Mouse (Mus musculus) liver, adult 2 months (tissue): ENCODE measurements around the gene Lgals2.

Experiments
- CTCF ChIP-seq: fragments of 200-500 bp; IDR thresholded peaks from 2 replicates; pipeline ENCODE4 v1.5.1; 2011; ENCODE audit warnings: low read depth, low read length, control low read depth
- POLR2A ChIP-seq: fragments of 200-500 bp; IDR thresholded peaks from 2 replicates; pipeline ENCODE4 v1.6.1; 2011; ENCODE audit warnings: low read length, control low read depth; ENCODE audit not compliant: insufficient read depth; ENCODE audit errors: extremely low read depth

GRCm38 (mm10) chr15:78875537-78875936, 20.2 kb upstream of the Lgals2 start:
- TF ChIP-seq CTCF = no peak
- TF ChIP-seq POLR2A = no peak
